Mouse (Mus musculus): ENCODE results near the gene Cox7a2. TPM values are rescaled to one million over a fixed set of nuclear protein-coding genes. Genes with fewer than 3 reads are reported as not detected.

Cox7a2 gene
- polyA plus RNA-seq (2014; fragmentation: Nextera tagmentation; extraction: Ambion mirVana) = 669 and 936 TPM in 2 replicates

DNA sequence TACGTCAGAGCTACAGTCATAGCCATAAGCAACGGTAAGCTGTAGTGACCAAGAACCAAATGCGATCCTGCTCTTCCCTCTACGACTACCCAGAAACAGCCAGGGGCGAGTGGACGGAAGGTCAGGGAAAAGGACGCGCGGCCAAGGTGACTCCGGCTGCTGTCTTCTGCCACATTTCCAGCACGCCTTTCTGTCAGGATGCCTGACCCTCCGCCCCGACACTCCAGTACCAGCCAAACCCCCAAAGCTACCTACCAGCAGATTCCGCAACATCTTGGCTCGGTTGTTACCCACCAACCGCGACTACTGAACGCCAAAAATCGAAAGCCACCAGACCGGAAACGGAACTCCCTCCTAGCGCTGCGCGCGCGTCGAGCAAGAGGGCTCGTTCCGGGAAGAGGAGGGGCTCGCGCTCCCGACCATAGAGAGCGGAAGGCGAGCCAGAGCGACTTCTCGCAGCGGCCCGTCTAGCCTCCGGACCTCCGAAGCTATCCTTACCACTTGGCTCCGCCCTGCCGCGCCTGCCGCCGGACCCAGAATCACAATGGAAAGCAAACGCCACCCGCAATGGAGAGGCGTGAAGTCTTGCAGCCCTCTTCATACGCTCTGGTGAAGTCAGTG is at the start of gene Cox7a2:
TSS of gene Cox7a2 (minus strand) at position 494 of the 621 bp plus-strand sequence.
- under 1% methylated on average over 49 of the region's 49 CpGs for WGBS
- Histone ChIP-seq H3K4me3 (ENCODE audit: low read length) (peak within 1 kb of the TSS; percentile 88), H3K27ac (ENCODE audit: low read depth, low read length) (peak within 1 kb of the TSS; percentile 90), H3K27me3 (ENCODE audit: control insufficient read depth, insufficient read depth, low read length) (no peaks in the 10 kb centered on the region), H3K4me1 (ENCODE audit: control insufficient read depth, insufficient read depth, low read length) (peaks cover 7% of the 10 kb centered on the region; the same call in 1 of the 2 replicates), H3K36me3 (ENCODE audit: control insufficient read depth, insufficient read depth, low read length) (peaks cover 30% of the 10 kb centered on the region; the same call in 1 of the 2 replicates), H3K9ac (ENCODE audit: low read depth, low read length) (peak within 1 kb of the TSS; percentile 67), H3K4me2 (replicated peaks; ENCODE audit: low read depth, low read length) (peak within 1 kb of the TSS; percentile 69), H3K9me3 (ENCODE audit: control insufficient read depth, low read length) (no peaks in the 10 kb centered on the region)
- ATAC-seq (ENCODE audit: low FRiP score, low TSS enrichment) = peak; percentile 99

- Histone ChIP-seq H3K4me3 (ENCODE audit: low read length) (no peak overlapping the region), H3K4me1 (ENCODE audit: control insufficient read depth, insufficient read depth, low read length) (no peaks in the 10 kb centered on the region), H3K27me3 (ENCODE audit: control insufficient read depth, insufficient read depth, low read length) (no peaks in the 10 kb centered on the region), H3K27ac (ENCODE audit: low read depth, low read length) (no peak overlapping the region), H3K4me2 (replicated peaks; ENCODE audit: low read depth, low read length) (no peak overlapping the region), H3K36me3 (ENCODE audit: control insufficient read depth, insufficient read depth, low read length) (no peaks in the 10 kb centered on the region), H3K9ac (ENCODE audit: low read depth, low read length) (no peak overlapping the region), H3K9me3 (ENCODE audit: control insufficient read depth, low read length) (no peaks in the 10 kb centered on the region)
- no peak for ATAC-seq (ENCODE audit: low FRiP score, low TSS enrichment)
- WGBS = 68% methylated on average over 6 of the region's 6 CpGs
Measured at GRCm38 (mm10) chr9:79809411-79809810, 49.7 kb upstream of the Cox7a2 start.

DNA sequence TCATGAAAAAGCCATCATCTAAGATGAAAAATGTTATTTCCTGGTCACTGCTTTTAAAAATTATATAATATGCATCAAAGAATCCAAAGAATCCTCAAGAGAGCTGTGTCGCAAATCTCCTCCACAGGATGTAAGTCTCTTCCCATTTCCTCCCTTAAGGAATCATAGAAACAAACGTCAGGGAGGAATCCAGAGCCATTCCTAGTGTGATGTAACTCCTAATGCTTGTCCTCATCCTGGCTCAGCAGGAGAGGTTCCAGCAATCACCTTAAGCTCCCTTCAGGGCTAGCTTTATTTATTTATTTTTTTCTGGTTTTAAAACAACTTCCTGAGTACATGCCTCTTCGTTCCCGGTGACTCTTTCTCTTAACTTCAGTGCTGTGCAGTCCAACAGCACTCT is 47.5 kb upstream of the Cox7a2 start:
- Histone ChIP-seq H3K27me3 (ENCODE audit: control insufficient read depth, insufficient read depth, low read length) (no peaks in the 10 kb centered on the region), H3K4me2 (replicated peaks; ENCODE audit: low read depth, low read length) (no peak overlapping the region), H3K36me3 (ENCODE audit: control insufficient read depth, insufficient read depth, low read length) (no peaks in the 10 kb centered on the region), H3K9ac (ENCODE audit: low read depth, low read length) (no peak overlapping the region), H3K4me3 (ENCODE audit: low read length) (no peak overlapping the region), H3K4me1 (ENCODE audit: control insufficient read depth, insufficient read depth, low read length) (no peaks in the 10 kb centered on the region), H3K27ac (ENCODE audit: low read depth, low read length) (no peak overlapping the region), H3K9me3 (ENCODE audit: control insufficient read depth, low read length) (no peaks in the 10 kb centered on the region)
- 42% methylated on average over 4 of the region's 4 CpGs for WGBS
- no peak for ATAC-seq (ENCODE audit: low FRiP score, low TSS enrichment)

DNA sequence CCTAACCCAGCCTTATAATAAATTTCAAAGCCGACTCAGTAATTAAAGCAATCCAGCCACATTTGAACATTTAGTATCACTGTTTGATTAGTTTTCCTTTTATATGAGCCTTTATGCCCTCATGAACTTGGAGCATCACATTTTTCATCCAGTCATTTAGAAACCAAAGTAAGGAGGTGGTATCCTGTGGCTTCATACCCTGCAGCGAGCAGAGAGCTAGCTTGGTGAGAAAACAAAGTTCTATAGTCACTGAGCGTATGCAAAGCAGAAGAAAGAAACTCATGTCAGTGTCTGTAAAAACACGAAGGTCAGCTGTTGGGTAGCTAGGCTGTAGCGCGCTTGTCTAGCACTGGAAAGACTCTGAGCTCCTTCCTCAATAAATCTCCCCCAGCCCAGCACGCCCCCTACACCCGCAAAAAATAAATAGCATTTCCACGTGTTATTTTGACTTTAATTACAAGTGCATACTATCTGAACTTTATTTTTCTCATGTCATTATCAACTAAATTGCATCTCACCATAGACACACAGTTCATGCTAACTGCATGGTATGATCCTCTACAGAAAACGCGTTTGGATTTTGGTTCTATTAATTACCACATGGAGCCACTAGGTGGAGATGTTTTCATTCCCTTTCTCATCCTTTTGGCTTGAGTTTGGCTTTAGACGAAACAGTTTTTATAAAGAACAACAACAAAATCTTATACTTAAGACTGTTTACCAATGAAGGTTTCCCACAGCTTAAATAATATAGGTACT is 46.8 kb upstream of the Cox7a2 start:
- H3K4me3 ChIP-seq (ENCODE audit: low read length) = no peak overlapping the region
- H3K27ac ChIP-seq (ENCODE audit: low read depth, low read length) = no peak overlapping the region
- 36% methylated on average over 12 of the region's 12 CpGs for WGBS
- H3K4me1 ChIP-seq (ENCODE audit: control insufficient read depth, insufficient read depth, low read length) = no peaks in the 10 kb centered on the region
- H3K9ac ChIP-seq (ENCODE audit: low read depth, low read length) = no peak overlapping the region
- no peaks in the 10 kb centered on the region for H3K27me3 ChIP-seq (ENCODE audit: control insufficient read depth, insufficient read depth, low read length)
- no peaks in the 10 kb centered on the region for H3K9me3 ChIP-seq (ENCODE audit: control insufficient read depth, low read length)
- ATAC-seq (ENCODE audit: low FRiP score, low TSS enrichment) = 0 out of 2 replicates have a peak, but pooled peaks have one; percentile 20
- no peak overlapping the region for H3K4me2 ChIP-seq (replicated peaks; ENCODE audit: low read depth, low read length)
- no peaks in the 10 kb centered on the region for H3K36me3 ChIP-seq (ENCODE audit: control insufficient read depth, insufficient read depth, low read length)

DNA sequence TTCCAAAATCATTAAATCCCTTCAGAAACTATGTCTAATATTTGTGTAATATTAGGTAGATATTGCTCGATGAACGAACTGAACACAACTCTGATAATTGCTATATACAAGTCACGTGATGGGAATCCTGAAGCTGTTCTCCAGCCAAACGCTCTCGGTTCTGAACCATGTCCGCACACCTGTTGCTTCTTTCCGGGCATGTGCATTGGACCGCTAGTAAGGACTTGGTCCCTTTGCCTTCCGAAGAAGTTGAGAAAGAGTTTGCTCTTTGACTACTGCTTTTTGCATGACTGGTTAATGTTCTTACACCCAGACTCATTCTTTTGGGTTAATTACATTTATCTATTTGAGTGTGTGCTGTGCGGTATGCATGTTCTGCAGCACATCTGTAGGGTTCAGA is 45.7 kb upstream of the Cox7a2 start:
- no peaks in the 10 kb centered on the region for H3K9me3 ChIP-seq (ENCODE audit: control insufficient read depth, low read length)
- WGBS = 87% methylated on average over 10 of the region's 10 CpGs
- no peak for ATAC-seq (ENCODE audit: low FRiP score, low TSS enrichment)

GRCm38 (mm10) chr9:79796461-79797135 is 36.9 kb upstream of the Cox7a2 start:
- H3K36me3 ChIP-seq (ENCODE audit: control insufficient read depth, insufficient read depth, low read length) = no peaks in the 10 kb centered on the region
- H3K4me1 ChIP-seq (ENCODE audit: control insufficient read depth, insufficient read depth, low read length) = 0 out of 2 replicates have a peak, but pooled peaks cover 5% of the 10 kb centered on the region
- no peak for ATAC-seq (ENCODE audit: low FRiP score, low TSS enrichment)
- 72% methylated on average over 7 of the region's 7 CpGs for WGBS
- H3K27me3 ChIP-seq (ENCODE audit: control insufficient read depth, insufficient read depth, low read length) = no peaks in the 10 kb centered on the region
- H3K4me3 ChIP-seq (ENCODE audit: low read length) = no peak overlapping the region
- H3K9me3 ChIP-seq (ENCODE audit: control insufficient read depth, low read length) = no peaks in the 10 kb centered on the region
- no peak overlapping the region for H3K27ac ChIP-seq (ENCODE audit: low read depth, low read length)
- H3K4me2 ChIP-seq (replicated peaks; ENCODE audit: low read depth, low read length) = no peak overlapping the region
- H3K9ac ChIP-seq (ENCODE audit: low read depth, low read length) = no peak overlapping the region

More for the DNA sequence above, 45.7 kb upstream of the Cox7a2 start:
- Histone ChIP-seq H3K4me1 (ENCODE audit: control insufficient read depth, insufficient read depth, low read length) (no peaks in the 10 kb centered on the region), H3K36me3 (ENCODE audit: control insufficient read depth, insufficient read depth, low read length) (no peaks in the 10 kb centered on the region), H3K27me3 (ENCODE audit: control insufficient read depth, insufficient read depth, low read length) (no peaks in the 10 kb centered on the region), H3K27ac (ENCODE audit: low read depth, low read length) (no peak overlapping the region), H3K9ac (ENCODE audit: low read depth, low read length) (no peak overlapping the region), H3K4me2 (replicated peaks; ENCODE audit: low read depth, low read length) (no peak overlapping the region), H3K4me3 (ENCODE audit: low read length) (no peak overlapping the region)

DNA sequence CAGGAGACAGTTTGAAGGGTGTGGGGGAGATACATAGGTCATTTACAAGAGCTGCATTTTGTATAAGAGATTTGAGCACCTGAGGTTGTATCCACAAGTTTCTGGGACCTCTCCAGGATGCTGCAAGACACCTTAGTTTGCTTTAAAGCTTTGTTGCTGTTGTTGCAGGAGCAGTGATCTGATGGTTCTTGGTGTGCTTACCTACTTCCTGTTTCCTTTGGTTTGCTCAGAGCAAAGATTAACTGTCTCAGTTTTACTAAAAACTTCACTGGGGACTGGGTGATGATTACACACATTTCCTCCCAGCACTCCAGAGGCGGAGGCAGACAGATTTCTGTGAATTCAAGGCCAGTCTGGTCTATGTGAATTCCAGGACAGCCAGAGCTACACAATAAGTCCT is 35.4 kb upstream of the Cox7a2 start:
- 70% methylated on average over 1 of the region's 1 CpGs for WGBS
- H3K27me3 ChIP-seq (ENCODE audit: control insufficient read depth, insufficient read depth, low read length) = no peaks in the 10 kb centered on the region
- H3K4me1 ChIP-seq (ENCODE audit: control insufficient read depth, insufficient read depth, low read length) = 0 out of 2 replicates have a peak, but pooled peaks cover 5% of the 10 kb centered on the region
- no peak overlapping the region for H3K9ac ChIP-seq (ENCODE audit: low read depth, low read length)
- H3K4me2 ChIP-seq (replicated peaks; ENCODE audit: low read depth, low read length) = no peak overlapping the region
- no peak overlapping the region for H3K27ac ChIP-seq (ENCODE audit: low read depth, low read length)
- no peak overlapping the region for H3K4me3 ChIP-seq (ENCODE audit: low read length)
- no peaks in the 10 kb centered on the region for H3K36me3 ChIP-seq (ENCODE audit: control insufficient read depth, insufficient read depth, low read length)
- no peak for ATAC-seq (ENCODE audit: low FRiP score, low TSS enrichment)
- H3K9me3 ChIP-seq (ENCODE audit: control insufficient read depth, low read length) = no peaks in the 10 kb centered on the region

DNA sequence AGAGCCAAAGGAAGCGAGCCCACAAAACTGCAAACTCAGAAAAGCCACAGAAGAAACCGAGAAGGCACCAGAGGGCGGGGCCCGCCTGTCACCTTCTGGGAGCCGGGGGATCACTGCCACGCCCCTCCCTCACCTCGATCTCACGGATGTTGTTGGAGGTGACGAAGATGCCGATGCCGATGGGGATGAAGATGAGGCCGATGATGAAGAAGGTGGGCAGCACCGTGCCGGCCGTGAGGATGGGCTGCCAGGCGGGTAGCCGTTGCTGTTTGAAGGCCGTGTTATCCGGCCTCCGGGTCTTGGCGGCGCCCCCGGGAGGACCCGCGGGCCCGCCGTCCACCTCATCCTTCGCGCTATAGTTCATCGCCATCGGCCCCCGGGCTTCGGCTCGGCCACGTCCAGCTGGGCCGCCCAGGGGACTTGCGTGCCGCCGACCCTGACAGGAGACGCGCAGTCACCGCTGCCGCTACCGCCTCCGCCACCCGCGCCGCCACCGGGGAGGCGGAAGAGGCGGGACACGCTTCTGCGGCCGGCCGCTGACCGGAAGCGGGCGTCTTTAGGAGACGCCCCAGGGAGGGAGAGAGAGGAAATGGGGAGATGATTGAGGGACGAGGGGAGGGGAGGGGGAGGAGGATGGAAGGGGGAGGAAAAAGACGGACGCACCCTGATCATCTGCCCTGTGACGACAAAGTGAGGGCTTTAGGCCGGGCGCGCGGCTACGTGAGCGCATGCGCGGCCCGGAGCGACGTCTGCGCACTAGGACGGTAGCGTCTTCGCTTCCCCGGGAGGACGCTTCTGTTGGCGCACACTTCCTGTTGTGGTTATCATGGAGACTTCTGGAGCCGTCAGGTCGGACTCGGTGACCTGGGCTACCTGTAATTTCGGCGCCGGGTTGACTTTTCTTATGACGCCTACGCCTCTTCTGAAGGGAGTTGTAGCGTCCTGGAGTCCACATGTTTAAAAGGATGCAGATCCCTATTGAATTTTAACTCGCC is 33.5 kb upstream of the Cox7a2 start, which contains the start of gene Tmem30a:
TSS of gene Tmem30a (minus strand) at position 667 of the 995 bp plus-strand sequence.
- Histone ChIP-seq H3K9me3 (ENCODE audit: control insufficient read depth, low read length) (no peaks in the 10 kb centered on the region), H3K4me1 (ENCODE audit: control insufficient read depth, insufficient read depth, low read length) (0 out of 2 replicates have a peak, but pooled peaks cover 5% of the 10 kb centered on the region), H3K36me3 (ENCODE audit: control insufficient read depth, insufficient read depth, low read length) (no peaks in the 10 kb centered on the region), H3K9ac (ENCODE audit: low read depth, low read length) (peak within 1 kb of the TSS; percentile 89), H3K27me3 (ENCODE audit: control insufficient read depth, insufficient read depth, low read length) (no peaks in the 10 kb centered on the region), H3K27ac (ENCODE audit: low read depth, low read length) (peak within 1 kb of the TSS; percentile 61), H3K4me2 (replicated peaks; ENCODE audit: low read depth, low read length) (peak within 1 kb of the TSS; percentile 71), H3K4me3 (ENCODE audit: low read length) (peak within 1 kb of the TSS; percentile 95)
- WGBS = under 1% methylated on average over 84 of the region's 91 CpGs
- ATAC-seq (ENCODE audit: low FRiP score, low TSS enrichment) = peak; percentile 99

All from kidney, embryonic 14.5 days (tissue).